Mouse (Mus musculus) heart, embryonic 10.5 days (tissue): Measurements from ENCODE around the gene Slc4a1. TPM values are rescaled to one million over a fixed set of nuclear protein-coding genes. Genes with fewer than 3 reads are reported as not detected.
"Not testable (repeated sequence)": the region's sequence is repeated elsewhere in the genome, so short reads cannot be mapped to it uniquely, and the experiment has no call there.

Source experiments
- DNase-seq: peaks from one replicate; pipeline ENCODE4 v3.0.0-alpha.2; 2017; ENCODE audit warnings: low spot score
- H3K27ac ChIP-seq: fragments of 300-500 bp; sonication (generic); 2 replicates; pipeline ENCODE4 v1.5.1; 2016; ENCODE audit warnings: mild to moderate bottlenecking
- H3K27me3 ChIP-seq: fragments of 300-500 bp; sonication (generic); 2 replicates; pipeline ENCODE4 v1.6.1; 2016; ENCODE audit warnings: mild to moderate bottlenecking; ENCODE audit not compliant: poor library complexity, insufficient read depth, severe bottlenecking
- H3K36me3 ChIP-seq: fragments of 300-500 bp; sonication (generic); 2 replicates; pipeline ENCODE4 v1.6.1; 2016; ENCODE audit warnings: mild to moderate bottlenecking, moderate library complexity
- H3K4me1 ChIP-seq: fragments of 300-500 bp; sonication (generic); 2 replicates; pipeline ENCODE4 v1.6.1; 2016; ENCODE audit warnings: mild to moderate bottlenecking
- H3K4me3 ChIP-seq: fragments of 300-500 bp; sonication (generic); 2 replicates; pipeline ENCODE4 v1.5.1; 2016; ENCODE audit warnings: mild to moderate bottlenecking, moderate library complexity
- H3K9me3 ChIP-seq: fragments of 300-500 bp; sonication (generic); 2 replicates; pipeline ENCODE4 v1.6.1; 2016; ENCODE audit warnings: mild to moderate bottlenecking, moderate library complexity
- WGBS: fragments of 180-500 bp; shearing (Covaris S2); methylation state at CpG from one replicate; pipeline ENCODE4 v1.1.7; 2016; 5-methylcytosine and 5-hydroxymethylcytosine counted together
- polyA plus RNA-seq: library from polyadenylated mRNA; unstranded; fragments of >200 nt; fragmentation: Nextera tagmentation; extraction: Ambion mirVana; gene quantifications from 2 replicates; pipeline ENCODE4 v1.2.1, GENCODE M21; 2016

Gene Slc4a1
- 88.9 and 128 TPM in 2 replicates for polyA plus RNA-seq

GRCm38 (mm10) chr11:102366103-102366502 is at the start of gene Slc4a1:
Gene Slc4a1 (minus strand): TSS chr11:102366203.
- DNase-seq, H3K36me3 ChIP-seq, H3K9me3 ChIP-seq: not testable (repeated sequence)
- H3K4me1 ChIP-seq, result peaks cover 18% of the 10 kb centered on the region
- H3K4me3 ChIP-seq, result 0 out of 2 replicates have a peak within 1 kb of the TSS, but pooled peaks have one; percentile 47
- 73% methylated on average over 8 of the region's 8 CpGs for WGBS
- H3K27me3 ChIP-seq, result peaks cover 34% of the 10 kb centered on the region
- peak within 1 kb of the TSS; percentile 78 for H3K27ac ChIP-seq

DNA sequence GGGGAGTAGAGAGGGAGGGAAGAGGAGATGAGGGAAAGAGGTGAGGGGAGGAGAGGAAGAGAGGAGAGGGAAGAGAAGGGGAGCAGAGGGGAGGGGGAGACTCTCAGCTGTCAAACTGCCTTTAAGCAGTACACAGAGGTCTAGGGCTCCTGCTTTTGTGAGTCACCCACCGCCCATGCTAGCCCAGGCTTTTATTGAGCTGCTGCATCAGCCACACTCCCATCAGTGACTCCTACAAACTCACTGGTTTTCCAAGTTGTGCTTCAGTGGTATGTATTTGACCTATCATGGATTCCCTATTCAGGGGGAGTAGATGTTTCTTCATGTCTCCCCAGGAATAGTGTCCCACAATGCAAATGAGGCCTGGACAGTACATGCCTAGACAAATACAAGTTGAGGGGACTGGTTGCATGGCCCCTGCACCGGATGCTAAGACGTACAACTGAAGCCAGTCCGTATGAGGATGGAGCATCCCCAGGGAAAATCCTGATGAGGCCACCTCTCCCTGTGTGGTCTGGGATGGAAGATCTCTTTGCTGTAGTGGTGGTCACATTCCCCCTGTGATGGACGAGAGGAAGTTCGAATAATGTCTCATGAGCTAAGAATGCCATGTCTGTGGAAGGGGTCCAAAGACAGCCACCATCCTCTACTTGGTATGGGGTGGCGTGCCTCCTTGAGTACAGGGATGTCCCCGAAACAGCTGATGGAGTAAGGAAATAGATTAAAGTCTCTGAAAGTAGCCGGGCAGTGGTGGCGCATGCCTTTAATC is 49.2 kb upstream of the Slc4a1 start:
- Histone ChIP-seq H3K4me1 (peaks cover 6% of the 10 kb centered on the region), H3K27ac (no peak overlapping the region), H3K4me3 (no peak overlapping the region), H3K27me3 (peaks cover 5% of the 10 kb centered on the region; the same call in 1 of the 2 replicates), H3K36me3 (no peaks in the 10 kb centered on the region), H3K9me3 (no peaks in the 10 kb centered on the region)
- DNase-seq, result peak; percentile 71
- 68% methylated on average over 10 of the region's 10 CpGs for WGBS

GRCm38 (mm10) chr11:102413059-102413458 is 47.1 kb upstream of the Slc4a1 start:
- peaks cover 14% of the 10 kb centered on the region for H3K4me1 ChIP-seq
- H3K36me3 ChIP-seq, result no peaks in the 10 kb centered on the region
- no peak overlapping the region for H3K27ac ChIP-seq
- DNase-seq, result peak; percentile 66
- peaks cover 5% of the 10 kb centered on the region; the same call in 1 of the 2 replicates for H3K27me3 ChIP-seq
- WGBS, result 74% methylated on average over 8 of the region's 8 CpGs
- no peak overlapping the region for H3K4me3 ChIP-seq
- no peaks in the 10 kb centered on the region for H3K9me3 ChIP-seq

- Histone ChIP-seq H3K27ac (no peak overlapping the region), H3K4me3 (no peak overlapping the region), H3K27me3 (peaks cover 5% of the 10 kb centered on the region; the same call in 1 of the 2 replicates), H3K4me1 (peaks cover 21% of the 10 kb centered on the region), H3K9me3 (no peaks in the 10 kb centered on the region), H3K36me3 (no peaks in the 10 kb centered on the region)
- 9% methylated on average over 11 of the region's 11 CpGs for WGBS
- DNase-seq, result peak; percentile 93
These were observed 45.7 kb upstream of the Slc4a1 start for GRCm38 (mm10) chr11:102411704-102412103.

- WGBS, result 77% methylated on average over 3 of the region's 3 CpGs
- Histone ChIP-seq H3K4me1 (peaks cover 27% of the 10 kb centered on the region), H3K9me3 (no peaks in the 10 kb centered on the region), H3K36me3 (no peaks in the 10 kb centered on the region), H3K4me3 (no peak overlapping the region), H3K27ac (peak overlapping the region; percentile 6; the same call in 1 of the 2 replicates), H3K27me3 (peaks cover 5% of the 10 kb centered on the region; the same call in 1 of the 2 replicates)
- no peak for DNase-seq
These were observed 45.1 kb upstream of the Slc4a1 start for GRCm38 (mm10) chr11:102411061-102411460.

DNA sequence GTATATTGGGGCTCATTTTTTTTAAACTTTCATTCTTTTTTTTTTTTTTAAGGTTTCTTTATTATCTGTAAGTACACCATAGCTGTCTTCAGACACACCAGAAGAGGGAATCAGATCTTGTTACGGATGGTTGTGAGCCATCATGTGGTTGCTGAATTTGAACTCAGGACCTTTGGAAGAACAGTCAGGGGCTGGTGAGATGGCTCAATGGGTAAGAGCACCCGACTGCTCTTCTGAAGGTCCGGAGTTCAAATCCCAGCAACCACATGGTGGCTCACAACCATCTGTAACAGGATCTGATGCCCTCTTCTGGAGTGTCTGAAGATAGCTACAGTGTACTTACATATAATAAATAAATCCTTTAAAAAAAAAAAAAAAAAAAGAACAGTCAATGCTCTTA is 44.3 kb upstream of the Slc4a1 start:
- not testable (repeated sequence) for H3K36me3 ChIP-seq, H3K27me3 ChIP-seq, H3K4me3 ChIP-seq, H3K9me3 ChIP-seq, H3K27ac ChIP-seq, DNase-seq
- WGBS, result 94% methylated on average over 3 of the region's 3 CpGs
- H3K4me1 ChIP-seq, result peaks cover 34% of the 10 kb centered on the region

- peaks cover 8% of the 10 kb centered on the region for H3K36me3 ChIP-seq
- no peaks in the 10 kb centered on the region for H3K9me3 ChIP-seq
- 73% methylated on average over 3 of the region's 3 CpGs for WGBS
- H3K4me1 ChIP-seq, result peaks cover 39% of the 10 kb centered on the region
- H3K4me3 ChIP-seq, result 0 out of 2 replicates have a peak overlapping the region, but pooled peaks have one; percentile 89
- peak; percentile 76 for DNase-seq
- peaks cover 5% of the 10 kb centered on the region; the same call in 1 of the 2 replicates for H3K27me3 ChIP-seq
- H3K27ac ChIP-seq, result peak overlapping the region; percentile 98
These were observed 43.9 kb upstream of the Slc4a1 start for GRCm38 (mm10) chr11:102409795-102410330.

- Histone ChIP-seq H3K27me3 (peaks cover 5% of the 10 kb centered on the region; the same call in 1 of the 2 replicates), H3K27ac (peak overlapping the region; percentile 98), H3K4me1 (peaks cover 44% of the 10 kb centered on the region), H3K9me3 (no peaks in the 10 kb centered on the region), H3K36me3 (peaks cover 16% of the 10 kb centered on the region), H3K4me3 (peak overlapping the region; percentile 89)
- WGBS, result 37% methylated on average over 15 of the region's 15 CpGs
- no peak for DNase-seq
These were observed 43.1 kb upstream of the Slc4a1 start for GRCm38 (mm10) chr11:102408888-102409794.

GRCm38 (mm10) chr11:102408344-102408876 is 42.4 kb upstream of the Slc4a1 start:
- peaks cover 23% of the 10 kb centered on the region for H3K36me3 ChIP-seq
- under 1% methylated on average over 32 of the region's 32 CpGs for WGBS

GRCm38 (mm10) chr11:102407834-102408215 is 41.8 kb upstream of the Slc4a1 start, which contains the start of gene Slc25a39:
Gene Slc25a39 (minus strand): TSS chr11:102407946.
- peaks cover 2% of the 10 kb centered on the region for H3K27me3 ChIP-seq
- 1% methylated on average over 19 of the region's 19 CpGs for WGBS
- peaks cover 29% of the 10 kb centered on the region for H3K36me3 ChIP-seq
- H3K27ac ChIP-seq, result peak within 1 kb of the TSS; percentile 98
- H3K9me3 ChIP-seq, result no peaks in the 10 kb centered on the region
- peaks cover 44% of the 10 kb centered on the region for H3K4me1 ChIP-seq
- peak within 1 kb of the TSS; percentile 89 for H3K4me3 ChIP-seq
- DNase-seq, result no peak

More at GRCm38 (mm10) chr11:102408344-102408876, 42.4 kb upstream of the Slc4a1 start:
- H3K9me3 ChIP-seq, result no peaks in the 10 kb centered on the region
- DNase-seq, result peak; percentile 100
- H3K27ac ChIP-seq, result peak overlapping the region; percentile 98
- H3K4me1 ChIP-seq, result peaks cover 44% of the 10 kb centered on the region
- peaks cover 5% of the 10 kb centered on the region; the same call in 1 of the 2 replicates for H3K27me3 ChIP-seq
- peak overlapping the region; percentile 89 for H3K4me3 ChIP-seq

DNA sequence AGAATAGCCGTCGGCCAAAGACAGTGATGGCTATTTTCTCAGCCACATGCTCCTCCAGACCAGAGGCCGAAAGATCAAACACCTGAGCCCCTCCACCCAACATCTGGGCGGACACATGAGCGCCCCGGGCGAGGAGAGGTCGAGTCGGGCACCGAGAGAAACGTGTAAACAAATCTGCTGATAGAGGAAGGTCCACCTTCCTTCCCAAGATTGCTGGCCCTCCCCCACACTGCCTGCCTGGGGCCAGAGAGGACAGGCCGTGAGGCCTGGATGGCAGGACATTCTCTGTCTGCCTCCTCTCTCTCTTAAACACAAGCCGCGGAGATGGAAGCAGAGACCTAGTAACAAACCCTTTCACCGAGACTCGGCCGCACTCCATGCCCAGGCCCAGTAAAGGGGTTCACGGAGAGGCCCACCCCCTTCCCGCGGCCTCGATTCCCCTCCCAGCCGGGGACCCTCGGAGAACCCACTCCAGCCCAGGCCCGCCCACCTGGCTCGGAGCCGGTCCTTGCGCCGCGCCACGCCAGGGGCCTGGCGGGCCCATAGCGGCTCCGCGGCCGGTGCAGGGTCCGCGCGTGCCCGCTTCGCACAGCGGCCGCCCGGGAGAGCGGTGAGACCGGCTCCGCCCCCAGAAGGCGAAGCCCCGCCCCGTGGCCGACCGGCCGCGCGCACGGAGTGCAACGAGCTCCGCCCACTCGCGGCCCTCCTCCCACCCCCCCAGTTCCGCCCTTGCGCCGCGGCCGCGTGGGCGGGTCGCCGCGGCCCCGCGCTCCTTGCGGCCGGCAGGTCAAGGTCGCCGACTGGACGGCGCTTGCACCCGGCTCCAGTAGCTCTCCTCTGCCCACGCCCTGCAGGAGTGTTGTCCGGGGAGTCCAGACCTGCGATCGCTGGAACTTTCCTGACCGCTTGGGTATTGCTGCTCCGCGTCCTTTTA is 41.2 kb upstream of the Slc4a1 start:
- H3K4me3 ChIP-seq, result peak overlapping the region; percentile 89
- H3K36me3 ChIP-seq, result peaks cover 35% of the 10 kb centered on the region
- peak; percentile 96 for DNase-seq
- under 1% methylated on average over 84 of the region's 85 CpGs for WGBS
- peaks cover 9% of the 10 kb centered on the region for H3K27me3 ChIP-seq
- H3K4me1 ChIP-seq, result peaks cover 44% of the 10 kb centered on the region
- no peaks in the 10 kb centered on the region for H3K9me3 ChIP-seq
- peak overlapping the region; percentile 98 for H3K27ac ChIP-seq
